In the genomic region with DNA sequence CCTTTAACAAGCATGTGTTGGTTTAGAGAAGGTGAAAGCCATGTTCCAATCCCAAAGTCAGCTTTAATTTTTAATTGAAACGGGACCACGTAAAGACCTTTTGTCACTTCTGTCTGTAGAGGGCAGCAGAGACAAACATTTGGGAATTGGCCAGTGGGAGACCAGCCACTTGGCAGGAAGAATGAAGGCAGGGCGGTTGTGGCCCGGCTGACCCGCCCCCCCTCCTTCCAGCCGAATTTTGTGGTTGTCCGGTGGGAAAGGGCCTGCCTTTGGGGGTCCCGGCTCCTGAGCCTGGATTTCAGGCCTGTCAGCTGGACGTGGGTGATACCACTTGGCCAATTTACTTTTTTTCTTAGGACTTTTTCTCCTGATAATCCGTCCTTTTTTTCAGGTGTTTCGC, we compare ENCODE assay signal across 7 mouse cellular contexts. TPM values are rescaled to one million over a fixed set of nuclear protein-coding genes. Genes with fewer than 3 reads are reported as not detected.
DNase-seq lines count a peak whose midpoint lies in the region; ATAC-seq and TF ChIP-seq lines count a peak whose summit lies in the region.

No protein-coding gene starts in this region.

- H3K4me1 ChIP-seq in forebrain, embryonic 11.5 days (replicated peaks; ENCODE audit: control insufficient read depth, insufficient read depth, low read length), result no peaks in the 10 kb centered on the region; the same call in 1 of the 2 replicates

- peak; percentile 92 for DNase-seq in NIH3T3 (ENCODE audit: low read depth)
- DNase-seq in c-Kit-positive CD71-positive TER-119-negative erythroid progenitor cells, embryonic 14.5 days (ENCODE audit: low read depth), result peak; percentile 88
- DNase-seq in forebrain, embryonic 11.5 days (ENCODE audit: low spot score), result peak; percentile 85
- peak; percentile 77 to 80 for DNase-seq in heart, postnatal 36 days
- DNase-seq in layer of hippocampus, adult 2 months (ENCODE audit: low spot score in 2 of 2), result peak; percentile 61 to 68
- DNase-seq in lung, postnatal 36 days, result peak; percentile 89
- DNase-seq in retina, embryonic 14.5 days (ENCODE audit: low spot score), result peak; percentile 95

- peak overlapping the region; percentile 19 for H3K4me3 ChIP-seq in forebrain, embryonic 11.5 days (ENCODE audit: low read depth, low read length)
- peak overlapping the region; percentile 23 for H3K4me3 ChIP-seq in layer of hippocampus, adult 2 months

- H3K36me3 ChIP-seq in forebrain, embryonic 11.5 days (ENCODE audit: control insufficient read depth, insufficient read depth, low read length), result no peaks in the 10 kb centered on the region

- peak; percentile 83 for TF ChIP-seq CTCF in layer of hippocampus, adult 2 months (conservative IDR thresholded peaks at IDR 0.05)

- peak overlapping the region; percentile 52; the same call in 1 of the 2 replicates for H3K9ac ChIP-seq in forebrain, embryonic 11.5 days (ENCODE audit: low read length)

- intact Hi-C loops in heart, postnatal 36 days (cut with DNase I), result loop anchor here (5.0 kb wide), 2 partner anchors 40 to 60 kb away; a partner anchor contains a TSS

- peak overlapping the region; percentile 52 for H3K4me2 ChIP-seq in forebrain, embryonic 11.5 days (ENCODE audit: low read depth, low read length, severe bottlenecking)

- peak; percentile 69 for ATAC-seq in forebrain, embryonic 11.5 days (replicated peaks; ENCODE audit: low FRiP score)

- no peaks in the 10 kb centered on the region for H3K27me3 ChIP-seq in forebrain, embryonic 11.5 days (ENCODE audit: control insufficient read depth, insufficient read depth, low read length)

- H3K27ac ChIP-seq in forebrain, embryonic 11.5 days (ENCODE audit: low read depth, low read length), result no peak overlapping the region
- no peak overlapping the region for H3K27ac ChIP-seq in layer of hippocampus, adult 2 months

- 9% methylated on average over 11 of the region's 11 CpGs for WGBS in forebrain, embryonic 11.5 days

- H3K9me3 ChIP-seq in forebrain, embryonic 11.5 days (ENCODE audit: control insufficient read depth, low read length), result no peaks in the 10 kb centered on the region

RNA-seq across cellular contexts. Expression of a gene that starts 8.2 kb away (rescaled TPM):
- polyA plus RNA-seq in forebrain, embryonic 11.5 days (2014; fragmentation: Nextera tagmentation; extraction: Ambion mirVana), result 111 and 116 TPM in 2 replicates
- 10 to 100 TPM; 27.4 to 30.8 TPM for total RNA-seq in heart, postnatal 36 days (2021)
- total RNA-seq in layer of hippocampus, adult 2 months (2021), result 10 to 100 TPM; 55.1 to 55.5 TPM

RNA-seq across cellular contexts. Expression of a gene that starts 24.5 kb away (rescaled TPM):
- polyA plus RNA-seq in forebrain, embryonic 11.5 days (2014; fragmentation: Nextera tagmentation; extraction: Ambion mirVana), result not detected in 2 replicates
- total RNA-seq in heart, postnatal 36 days (2021), result under 1 TPM in 1 of 2 experiments, not detected in 1; 0.22 TPM
- not detected for total RNA-seq in layer of hippocampus, adult 2 months (2021)

RNA-seq across cellular contexts. Expression of a gene that starts 39.2 kb away (rescaled TPM):
- 37.9 and 43.4 TPM in 2 replicates for polyA plus RNA-seq in forebrain, embryonic 11.5 days (2014; fragmentation: Nextera tagmentation; extraction: Ambion mirVana)
- 10 to 100 TPM; 91.0 to 99.6 TPM for total RNA-seq in heart, postnatal 36 days (2021)
- total RNA-seq in layer of hippocampus, adult 2 months (2021), result 10 to 100 TPM; 40.8 to 44.2 TPM
